Mouse (Mus musculus) olfactory bulb, adult 2 months (tissue): ENCODE data around the gene Upp2.

Experiments used
- CTCF ChIP-seq: fragments of 200-500 bp; IDR thresholded peaks from 2 replicates; pipeline ENCODE4 v1.5.1; 2012; ENCODE audit warnings: low read depth, mild to moderate bottlenecking, low read length, moderate library complexity; ENCODE audit not compliant: insufficient read depth
- POLR2A ChIP-seq: fragments of 200-500 bp; IDR thresholded peaks from 2 replicates; pipeline ENCODE4 v1.6.1; 2012; ENCODE audit warnings: mild to moderate bottlenecking, low read depth, low read length, moderate library complexity; ENCODE audit not compliant: insufficient read depth

DNA sequence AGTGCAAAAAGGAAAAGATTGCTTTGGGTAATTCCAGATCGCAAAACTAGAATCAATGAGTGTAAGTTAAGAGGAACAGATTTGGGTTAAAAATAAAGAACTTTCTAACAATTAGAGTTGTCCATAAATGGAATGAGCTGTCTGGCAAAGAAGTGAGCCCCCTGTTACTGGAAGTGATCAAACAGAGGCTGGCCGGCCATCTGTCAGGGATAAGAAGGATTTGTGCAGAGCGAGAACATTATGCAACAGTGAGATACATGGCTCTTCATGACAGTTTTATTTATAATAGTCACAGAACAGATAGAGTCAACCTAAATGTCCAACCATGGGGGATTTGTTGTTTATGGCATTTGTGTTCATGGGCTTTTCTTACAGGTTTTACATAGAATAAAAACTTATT lies 46.6 kb downstream of the Upp2 start:
- TF ChIP-seq POLR2A (no peak), CTCF (no peak)
